Comparison of ENCODE assay signal across 15 mouse cellular contexts in the genomic region with DNA sequence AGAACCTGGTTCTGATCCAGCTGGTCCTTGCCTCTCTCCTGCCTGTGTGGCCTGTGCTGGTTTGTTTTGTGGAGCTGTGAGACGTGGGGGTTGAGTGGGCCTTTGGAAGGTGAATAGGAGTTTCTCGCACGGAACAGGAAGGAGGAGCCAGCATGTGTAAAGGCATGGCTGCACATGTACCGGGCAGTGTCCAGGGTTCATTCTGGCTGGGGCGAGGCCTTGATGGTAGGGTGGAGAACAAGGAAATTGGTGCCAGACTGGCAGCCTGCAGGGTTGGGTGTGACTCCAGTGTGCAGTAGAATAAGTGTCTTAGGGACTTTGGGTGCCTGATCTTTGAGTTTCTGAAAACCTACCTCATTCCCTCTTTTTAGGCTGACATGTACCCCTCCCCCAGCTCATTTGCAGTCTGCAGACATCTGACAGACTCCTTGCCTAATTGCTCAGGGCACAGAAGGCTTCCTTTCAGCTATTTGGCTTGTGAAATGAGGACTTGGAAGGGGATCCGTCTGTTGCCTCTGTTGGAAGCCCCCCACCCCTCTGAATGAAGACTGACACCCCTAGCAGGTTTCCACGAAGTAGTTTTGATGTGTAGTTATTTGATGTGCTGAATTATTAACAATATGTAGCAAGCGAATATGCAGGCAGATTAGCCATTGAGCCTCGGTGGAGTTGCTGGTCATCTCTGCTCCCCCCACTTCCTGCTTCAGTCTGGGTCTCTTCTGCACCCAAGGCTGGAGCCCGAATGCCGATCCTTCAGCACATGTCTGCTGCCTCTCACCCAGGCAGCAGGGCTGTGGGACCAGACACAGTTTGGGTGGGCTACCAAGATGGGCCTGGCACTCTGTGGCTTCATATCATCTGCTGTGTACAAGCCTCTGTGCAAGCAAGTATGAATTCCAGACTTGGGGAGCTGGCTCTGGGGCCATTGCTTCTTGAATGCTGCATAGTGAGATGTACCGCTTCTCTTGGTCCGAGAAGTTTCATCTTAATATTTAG. TPM values are rescaled to one million over a fixed set of nuclear protein-coding genes. Genes with fewer than 3 reads are reported as not detected.
A peak's percentile ranks its signal among the peaks of the same experiment; 100 is the strongest.
DNase-seq lines count a peak whose midpoint lies in the region; ATAC-seq and TF ChIP-seq lines count a peak whose summit lies in the region.
"Had no signal": no experiment of that assay in that cellular context is flagged by ENCODE, and none has a peak within 500 bp of the region (broad histone marks: within the 10 kb centered on the region; RNA-seq: fewer than 3 reads in every experiment).

No protein-coding gene starts in this region.

- no peaks in the 10 kb centered on the region for H3K36me3 ChIP-seq in forebrain, embryonic 13.5 days (ENCODE audit: poor library complexity, severe bottlenecking)
- H3K36me3 ChIP-seq: embryonic facial prominence, embryonic 10.5 days; G1E; heart, embryonic 15.5 days; liver, embryonic 15.5 days had no signal

- H3K27ac ChIP-seq in left cerebral cortex, adult 2 months = peak overlapping the region; percentile 50
- peak overlapping the region; percentile 55 for H3K27ac ChIP-seq in forebrain, embryonic 13.5 days
- H3K27ac ChIP-seq: embryonic facial prominence, embryonic 10.5 days; heart, embryonic 15.5 days; liver, embryonic 15.5 days had no signal

- H3K27me3 ChIP-seq in forebrain, embryonic 13.5 days = no peaks in the 10 kb centered on the region
- H3K27me3 ChIP-seq: heart, embryonic 15.5 days; liver, embryonic 15.5 days had no signal

- H3K9ac ChIP-seq in forebrain, embryonic 13.5 days = no peak overlapping the region
- H3K9ac ChIP-seq: heart, embryonic 15.5 days; liver, embryonic 15.5 days had no signal

- WGBS in forebrain, embryonic 13.5 days = 38% methylated on average over 13 of the region's 13 CpGs

- intact Hi-C loops in left cerebral cortex, adult 2 months (cut with DNase I) = no loop called here
- intact Hi-C loops in left cerebral cortex, postnatal 14 days (cut with DNase I) = no loop called here

- TF ChIP-seq CTCF in left cerebral cortex, adult 2 months (IDR thresholded peaks at IDR 0.05) = no peak

- peak; percentile 72 to 77 for DNase-seq in cerebellum, postnatal 10 days
- no peak for DNase-seq in left cerebral cortex, adult 2 months (ENCODE audit: extremely low spot score in 1 of 2, low spot score in 2 of 2)
- DNase-seq in left cerebral cortex, postnatal 14 days (ENCODE audit: low spot score in 2 of 2) = no peak
- DNase-seq in kidney, postnatal 36 days = peak; percentile 33 to 55
- no peak for DNase-seq in retina, embryonic 14.5 days (ENCODE audit: low spot score)
- no peak for DNase-seq in frontal cortex, postnatal 36 days (ENCODE audit: low spot score in 2 of 2)
- DNase-seq: spleen, adult 18-20 months had no signal

- ATAC-seq in cerebellum, adult (ENCODE audit: insufficient number of reproducible peaks, low FRiP score, low TSS enrichment) = no peak
- peak; percentile 93 for ATAC-seq in forebrain, embryonic 13.5 days

- no peaks in the 10 kb centered on the region for H3K9me3 ChIP-seq in forebrain, embryonic 13.5 days (replicated peaks)
- H3K9me3 ChIP-seq: embryonic facial prominence, embryonic 10.5 days; heart, embryonic 15.5 days; liver, embryonic 15.5 days; megakaryocyte, embryonic 14.5 days had no signal

- H3K4me1 ChIP-seq in forebrain, embryonic 13.5 days = peaks cover 24% of the 10 kb centered on the region
- H3K4me1 ChIP-seq: heart, embryonic 15.5 days; liver, embryonic 15.5 days had no signal

- no peak overlapping the region for H3K4me3 ChIP-seq in left cerebral cortex, adult 2 months
- no peak overlapping the region for H3K4me3 ChIP-seq in forebrain, embryonic 13.5 days
- H3K4me3 ChIP-seq: embryonic facial prominence, embryonic 10.5 days; heart, embryonic 15.5 days; liver, embryonic 15.5 days; megakaryocyte, embryonic 14.5 days had no signal

- H3K4me2 ChIP-seq in forebrain, embryonic 13.5 days = peak overlapping the region; percentile 31; the same call in 1 of the 2 replicates
- H3K4me2 ChIP-seq: heart, embryonic 15.5 days; liver, embryonic 15.5 days had no signal

RNA-seq across cellular contexts. Expression of gene Gm1043, which starts 20.4 kb away (rescaled TPM):
- 10 to 100 TPM; 42.7 to 48.5 TPM for total RNA-seq in left cerebral cortex, adult 2 months (2021)
- total RNA-seq in left cerebral cortex, postnatal 14 days (2021) = 10 to 100 TPM; 26.0 to 28.3 TPM
- 0.40 and 0.68 TPM in 2 replicates for polyA plus RNA-seq in forebrain, embryonic 13.5 days (2015; fragmentation: Nextera tagmentation; extraction: Ambion mirVana)
- total RNA-seq: gastrocnemius, adult 8-10 months had no signal
- polyA plus RNA-seq: embryonic facial prominence, embryonic 10.5 days; G1E; heart, embryonic 15.5 days; liver, embryonic 15.5 days had no signal

Comparison
In these comparisons a context has a peak if more than half of its experiments do, and no peak if none do; other contexts are left out.
1. DNase-seq: peak in cerebellum, postnatal 10 days (2 of 2) and kidney, postnatal 36 days (2 of 2); none in left cerebral cortex, adult 2 months (0 of 2), left cerebral cortex, postnatal 14 days (0 of 2), retina, embryonic 14.5 days (single experiment) and frontal cortex, postnatal 36 days (0 of 2).